Mouse (Mus musculus): ENCODE results near the gene Smyd3.
"Not testable (repeated sequence)": the region's sequence is repeated elsewhere in the genome, so short reads cannot be mapped to it uniquely, and the experiment has no call there.

The Smyd3 gene

DNA sequence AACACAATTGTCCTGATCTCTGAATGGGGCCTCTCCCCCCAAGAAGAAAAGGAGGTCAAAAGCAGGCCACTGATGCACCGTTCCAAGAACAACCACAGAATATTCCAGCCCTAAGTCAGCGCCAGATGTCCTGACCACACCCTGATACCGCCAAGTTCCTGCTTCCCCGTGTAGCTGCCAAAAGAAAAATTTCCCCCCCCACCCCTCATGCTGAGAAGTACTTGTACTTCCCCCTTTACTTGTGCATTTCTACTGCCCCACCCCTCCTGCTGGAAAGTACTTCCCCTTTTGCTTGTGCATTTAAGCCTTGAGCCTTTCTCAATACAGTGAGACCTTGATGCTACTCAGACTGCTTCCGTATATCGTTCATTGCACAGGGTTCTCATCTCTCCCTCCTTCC is 227.7 kb downstream of the Smyd3 start:
- DNase-seq (ENCODE audit: low read depth, low spot score) = not testable (repeated sequence)

DNA sequence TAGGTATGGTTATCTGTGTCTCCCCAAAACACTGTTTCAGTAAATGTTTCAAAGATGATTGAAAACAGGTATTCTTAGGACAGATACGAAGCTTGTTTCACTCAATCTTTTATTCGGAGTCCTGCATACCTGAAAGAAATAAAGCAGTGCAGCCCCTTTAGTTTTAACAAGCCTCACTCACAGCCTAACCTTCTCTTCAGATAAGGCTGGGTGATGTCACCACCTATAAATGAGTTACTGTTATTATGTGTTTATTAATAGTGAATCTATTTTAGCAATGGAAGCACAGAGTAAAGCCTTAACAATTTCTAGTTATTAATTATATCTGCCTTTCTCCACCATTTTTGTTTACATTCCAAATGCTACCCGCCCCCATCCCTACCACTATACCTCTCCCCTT is 228.1 kb downstream of the Smyd3 start:
- no peak for DNase-seq (ENCODE audit: low read depth, low spot score)

DNA sequence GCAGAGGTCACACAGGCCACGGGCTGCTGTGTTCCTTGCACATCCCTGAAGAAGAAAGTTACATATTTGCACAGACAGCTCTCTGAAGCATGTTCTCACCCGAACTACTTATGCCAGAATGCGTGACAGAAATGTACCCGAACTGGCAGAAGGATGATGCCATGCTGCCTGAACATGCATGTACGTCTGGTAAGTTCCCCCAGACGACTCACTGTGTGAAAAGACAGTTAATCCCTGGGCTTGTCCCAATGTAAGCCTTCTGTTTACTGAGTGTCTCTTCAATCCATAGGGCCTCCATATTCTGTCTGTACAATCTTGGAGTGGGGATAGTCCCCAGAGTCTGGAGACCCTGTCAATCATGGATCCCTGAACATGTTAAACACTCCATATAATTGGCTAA is 231.1 kb downstream of the Smyd3 start:
- DNase-seq (ENCODE audit: low read depth, low spot score) = no peak

DNA sequence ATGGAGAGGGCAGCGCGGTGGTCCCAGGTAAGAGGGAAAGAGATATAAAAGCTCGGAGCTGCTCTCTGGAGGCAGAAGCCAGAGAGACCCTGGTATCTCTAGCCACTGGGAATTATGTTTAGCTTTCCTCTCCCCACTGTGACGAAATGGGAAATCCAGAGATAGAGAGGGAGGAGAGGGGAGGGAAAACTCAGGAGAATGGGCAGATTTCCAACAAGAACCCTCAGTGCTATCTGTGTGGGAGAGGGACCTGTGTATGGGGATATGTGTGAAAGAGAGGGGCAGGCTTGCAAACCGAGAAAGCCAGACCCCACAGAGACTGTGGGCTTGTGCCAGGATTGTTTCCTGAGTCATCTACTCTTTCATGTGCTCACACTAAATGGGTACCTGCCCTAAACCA is 235.0 kb downstream of the Smyd3 start:
- no peak for DNase-seq (ENCODE audit: low read depth, low spot score)

DNA sequence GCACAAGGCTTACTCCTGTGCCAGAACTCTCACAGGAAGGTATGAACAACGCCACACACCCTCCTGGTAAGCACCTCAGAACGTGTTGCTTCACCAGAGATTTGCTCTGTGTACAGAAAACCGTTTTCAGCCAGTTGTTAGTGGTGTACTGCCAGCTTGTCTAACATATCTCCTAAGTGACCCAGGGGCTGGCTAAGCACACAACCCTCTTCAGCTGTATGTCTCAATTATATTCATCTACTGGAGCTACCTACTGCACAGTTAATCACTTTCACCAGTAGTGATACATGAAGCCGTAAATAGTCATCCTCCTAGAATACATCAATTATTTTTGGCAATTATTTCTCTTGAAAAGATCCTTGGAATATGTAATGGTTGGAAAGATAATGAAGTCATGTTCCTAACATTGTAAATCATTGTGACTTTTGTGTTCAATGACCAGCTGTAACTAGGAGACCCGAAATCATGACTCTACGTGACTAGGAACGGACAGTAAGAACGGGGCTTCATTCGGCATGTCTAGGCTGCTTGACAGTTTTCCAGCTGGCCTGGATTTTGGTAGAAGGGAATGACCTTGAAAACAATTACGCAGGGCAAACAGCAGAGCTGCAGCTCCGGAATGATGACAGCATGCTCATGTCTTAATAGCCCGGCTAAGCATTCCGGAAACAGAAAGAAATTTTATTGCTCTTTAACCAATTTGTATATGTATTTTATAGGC is 236.3 kb downstream of the Smyd3 start:
- DNase-seq (ENCODE audit: low read depth, low spot score) = no peak

DNA sequence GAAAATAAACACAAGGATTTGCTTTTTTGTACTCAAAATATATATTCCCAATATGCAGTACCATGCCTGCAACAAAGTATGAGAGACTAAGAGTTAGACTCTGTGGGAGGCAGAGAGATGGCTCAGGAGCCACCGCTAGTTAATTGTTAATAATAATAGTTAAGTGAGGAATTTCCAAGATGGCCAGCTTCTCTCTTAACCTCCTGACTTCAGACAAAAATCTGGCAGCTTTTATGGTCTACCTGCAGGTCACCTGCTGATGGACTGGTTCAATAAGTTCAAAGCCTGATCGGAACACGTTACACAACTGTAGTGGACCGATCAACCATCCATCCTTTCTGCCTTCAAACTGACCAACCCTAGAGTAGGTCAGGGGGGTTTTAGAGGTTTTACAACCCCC is 238.7 kb downstream of the Smyd3 start:
- no peak for DNase-seq (ENCODE audit: low read depth, low spot score)

DNA sequence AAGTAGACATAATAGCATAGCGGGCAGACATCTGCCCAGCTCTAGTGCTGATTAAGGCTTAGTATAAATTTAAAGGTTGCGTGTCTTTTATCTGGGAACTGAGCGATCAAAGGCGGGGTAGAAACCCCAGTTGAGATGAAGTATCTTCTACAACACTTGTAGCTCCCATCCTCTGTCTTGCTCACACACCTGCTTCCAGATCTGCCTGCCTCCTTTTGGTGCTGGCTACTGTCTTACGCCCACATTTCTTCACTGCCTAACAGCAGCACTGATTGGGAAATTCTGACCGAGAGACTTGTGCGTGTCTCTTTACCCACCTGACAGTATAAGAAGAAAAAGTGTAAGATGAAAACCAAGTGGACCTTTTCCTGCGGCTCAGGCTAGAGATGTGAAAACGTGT is 240.5 kb downstream of the Smyd3 start:
- no peak for DNase-seq (ENCODE audit: low read depth, low spot score)

DNA sequence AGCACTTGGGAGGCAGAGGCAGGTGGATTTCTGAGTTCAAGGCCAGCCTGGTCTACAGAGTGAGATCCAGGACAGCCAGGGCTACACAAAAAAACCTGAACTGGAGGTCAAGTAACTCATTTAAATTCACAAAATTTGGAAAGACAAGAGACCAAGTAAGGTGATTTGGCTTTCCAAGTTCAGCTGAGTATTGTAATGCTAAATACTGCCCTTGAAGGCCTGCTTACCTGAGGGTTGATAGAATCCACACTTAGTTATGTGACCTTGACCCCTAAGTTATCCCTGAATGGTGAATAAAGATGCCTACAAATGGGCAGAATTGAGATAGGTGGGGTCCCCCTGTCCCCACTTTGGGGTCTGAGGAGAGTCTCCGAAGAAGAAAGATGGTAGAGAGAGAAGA is 241.0 kb downstream of the Smyd3 start:
- DNase-seq (ENCODE audit: low read depth, low spot score) = no peak

DNA sequence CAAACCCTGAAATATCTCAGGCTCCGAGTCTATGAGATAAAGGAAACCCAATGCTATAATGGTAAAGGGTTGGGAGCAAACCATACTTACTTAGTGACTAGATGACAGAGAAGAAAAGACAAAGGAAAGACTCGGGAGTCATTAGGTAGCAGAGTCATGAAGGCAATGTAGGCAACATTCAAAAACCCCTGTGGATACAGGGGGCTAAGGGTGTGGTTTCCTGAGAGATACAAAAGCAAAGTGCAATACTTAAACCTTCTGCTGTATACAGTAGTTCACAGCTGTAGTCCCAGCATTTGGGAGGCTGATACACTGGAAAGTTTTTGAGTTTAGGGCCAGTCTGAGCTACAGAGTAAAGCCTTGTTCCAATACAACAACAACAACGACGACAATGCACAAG is 244.9 kb downstream of the Smyd3 start:
- no peak for DNase-seq (ENCODE audit: low read depth, low spot score)

DNA sequence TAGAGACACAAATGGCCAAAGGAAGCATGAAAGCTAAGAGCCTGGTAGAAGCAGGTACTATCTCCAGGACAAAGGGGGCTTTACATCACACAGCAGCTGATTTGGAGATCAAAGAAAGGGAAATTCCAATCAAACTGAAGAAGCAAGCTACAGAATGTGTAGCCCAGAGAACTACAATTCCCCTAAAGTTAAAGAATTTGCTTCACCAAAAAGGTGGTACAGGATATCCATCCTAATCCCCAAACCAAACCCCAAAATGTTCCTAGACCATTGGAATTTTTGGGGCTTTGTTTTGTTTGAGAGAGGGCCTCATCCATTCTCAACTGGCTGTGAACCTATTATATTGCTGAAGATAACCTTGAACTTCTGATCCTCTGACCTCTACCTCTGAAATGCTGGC is 245.5 kb downstream of the Smyd3 start:
- no peak for DNase-seq (ENCODE audit: low read depth, low spot score)

DNA sequence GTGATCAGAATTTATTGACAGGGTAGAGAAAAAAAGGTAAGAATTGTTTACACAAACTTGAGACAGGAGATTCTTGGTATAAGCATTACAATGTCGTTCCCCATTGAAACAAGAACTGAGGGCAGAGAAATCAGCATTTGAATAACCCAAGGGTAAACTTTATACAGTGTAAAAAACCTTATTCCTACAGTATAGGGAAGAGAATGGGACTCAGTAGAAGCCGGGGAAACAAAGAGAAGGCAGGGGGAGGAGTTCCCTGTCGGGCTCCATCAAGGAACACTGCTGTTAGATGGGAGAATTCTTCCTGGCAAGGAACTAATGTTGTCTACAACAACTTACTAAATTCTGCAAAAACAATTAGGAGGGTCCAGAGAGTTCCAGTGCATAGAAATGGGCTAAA is 250.9 kb downstream of the Smyd3 start:
- no peak for DNase-seq (ENCODE audit: low read depth, low spot score)

DNA sequence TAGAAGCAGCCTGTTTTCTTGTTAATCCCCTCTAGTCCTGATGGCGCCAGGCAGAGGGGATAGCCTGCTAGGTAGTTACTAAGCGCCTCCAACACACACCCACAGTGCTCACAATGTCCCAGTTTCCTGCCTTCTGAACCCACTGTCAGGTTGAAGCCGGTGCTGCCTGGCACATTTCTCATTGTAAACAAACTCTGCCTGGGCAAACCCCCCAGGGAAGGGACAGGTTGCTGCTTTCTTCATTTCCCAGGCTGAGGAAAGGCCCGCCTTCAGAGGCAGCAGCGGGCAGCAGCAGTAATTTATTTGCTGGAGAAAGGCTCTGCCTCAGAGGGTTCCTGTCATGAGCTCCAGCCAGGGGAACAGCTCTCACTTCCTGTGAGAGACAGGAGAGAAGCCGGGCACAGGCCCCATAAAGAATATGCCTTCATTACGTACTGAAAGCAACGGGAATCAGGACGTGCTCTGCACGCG is 256.3 kb downstream of the Smyd3 start:
- no peak for DNase-seq (ENCODE audit: low read depth, low spot score)

DNA sequence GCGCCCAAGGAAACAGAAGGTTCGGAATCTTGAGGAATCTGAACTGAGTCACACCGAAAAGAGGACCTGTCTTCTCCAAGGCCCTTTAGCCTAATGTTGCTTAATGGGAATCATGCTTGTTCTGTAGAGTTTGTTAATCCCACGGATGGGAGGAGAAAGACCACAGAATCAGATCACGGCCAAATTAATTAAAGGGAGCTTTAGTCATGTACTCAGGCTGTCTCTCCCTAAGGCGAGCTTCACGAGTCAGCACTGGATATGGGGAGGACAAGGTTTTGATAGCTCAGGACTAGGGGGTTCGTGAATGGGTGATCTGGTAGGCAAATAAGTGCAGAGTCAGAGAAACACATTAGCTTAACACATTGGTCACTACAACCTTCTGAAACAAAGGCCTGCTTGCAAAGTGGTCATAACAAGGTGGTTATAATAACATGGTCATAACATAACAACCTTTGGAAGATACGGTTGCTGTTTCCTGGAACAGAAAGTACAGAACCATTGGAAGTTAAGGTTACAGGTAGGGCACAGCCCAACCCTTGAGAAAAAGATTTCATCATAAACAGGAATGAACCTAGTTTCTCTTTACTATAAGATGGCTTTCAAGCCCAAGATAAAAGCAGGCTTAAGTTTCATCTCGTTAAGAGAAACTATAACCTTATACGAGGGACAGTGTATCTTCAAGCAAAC is 261.9 kb downstream of the Smyd3 start:
- DNase-seq (ENCODE audit: low read depth, low spot score) = no peak

DNA sequence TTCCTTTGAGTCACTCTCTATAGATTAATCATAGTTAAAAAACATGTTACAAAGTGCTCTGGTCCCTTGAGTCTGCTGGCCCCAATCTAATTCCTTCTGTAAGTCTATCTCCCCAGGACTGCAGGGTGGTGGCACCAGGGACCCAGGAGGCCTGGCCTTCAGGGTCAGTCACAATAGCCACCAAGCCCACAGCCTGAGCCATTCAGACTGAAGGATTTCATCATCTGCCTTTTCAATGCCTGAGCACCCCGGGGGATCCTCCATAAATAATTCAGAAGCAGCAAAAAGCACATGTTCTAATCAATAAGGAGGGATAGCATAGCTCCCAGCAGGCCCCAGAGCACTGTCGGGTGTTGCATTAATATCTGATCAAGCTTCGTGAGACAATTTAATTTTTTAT is 263.3 kb downstream of the Smyd3 start:
- DNase-seq (ENCODE audit: low read depth, low spot score) = no peak

DNA sequence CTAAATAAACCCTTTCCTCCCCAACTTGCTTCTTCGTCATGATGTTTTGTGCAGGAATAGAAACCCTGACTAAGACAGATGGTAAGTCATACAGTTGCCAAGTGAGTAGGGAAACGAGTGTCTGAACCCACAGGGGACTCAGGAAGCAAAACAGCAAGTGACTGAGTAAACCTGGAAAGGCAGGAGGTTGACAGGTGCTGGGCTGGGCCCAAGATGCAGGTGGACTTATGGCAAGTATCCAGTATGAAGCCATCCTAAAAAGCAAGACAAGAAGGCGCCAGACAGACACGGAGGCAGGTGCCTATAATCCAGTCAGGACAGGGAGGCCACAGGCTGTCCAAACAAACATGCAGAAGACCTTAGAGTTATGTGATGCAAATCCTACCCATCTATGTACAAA is 265.2 kb downstream of the Smyd3 start:
- no peak for DNase-seq (ENCODE audit: low read depth, low spot score)

DNA sequence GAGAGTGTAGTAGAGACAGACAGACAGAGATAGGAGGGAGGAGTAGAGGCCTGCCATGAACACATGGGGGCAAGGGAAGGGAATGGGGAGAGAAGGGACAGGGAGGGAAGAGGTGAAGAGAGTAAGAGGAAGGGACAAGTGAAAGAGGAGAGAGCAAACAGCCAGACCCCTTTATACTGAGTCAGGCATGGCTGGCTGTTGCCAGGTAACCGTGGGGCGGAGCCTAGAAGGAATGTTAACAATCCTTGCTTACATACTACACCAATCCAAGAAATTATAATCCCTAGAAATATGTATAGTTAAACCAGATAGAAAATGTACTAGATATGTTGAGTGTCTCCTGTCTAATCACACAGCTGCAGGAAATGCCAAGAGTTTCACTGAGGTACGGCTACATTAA is 267.5 kb downstream of the Smyd3 start:
- DNase-seq (ENCODE audit: low read depth, low spot score) = peak; percentile 15

DNA sequence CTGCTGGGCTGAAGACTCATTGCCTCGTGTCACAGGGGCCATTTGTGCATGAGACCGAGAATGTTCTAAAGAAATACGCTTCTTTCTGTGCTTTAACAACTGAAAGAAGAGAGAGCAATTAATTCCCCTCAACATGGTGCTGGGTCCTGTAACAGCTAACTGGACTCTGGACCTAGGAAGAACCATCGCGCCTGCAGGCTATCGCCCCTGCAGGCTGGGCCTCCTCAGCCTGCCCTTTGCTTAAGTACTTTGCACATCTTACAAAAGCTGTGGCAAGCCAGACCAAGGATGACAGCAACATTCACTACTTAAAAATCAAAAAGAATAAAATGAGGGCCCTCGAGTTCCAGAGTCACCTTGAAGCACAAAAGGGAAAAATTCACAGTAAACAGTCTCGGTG is 274.3 kb downstream of the Smyd3 start:
- no peak for DNase-seq (ENCODE audit: low read depth, low spot score)

DNA sequence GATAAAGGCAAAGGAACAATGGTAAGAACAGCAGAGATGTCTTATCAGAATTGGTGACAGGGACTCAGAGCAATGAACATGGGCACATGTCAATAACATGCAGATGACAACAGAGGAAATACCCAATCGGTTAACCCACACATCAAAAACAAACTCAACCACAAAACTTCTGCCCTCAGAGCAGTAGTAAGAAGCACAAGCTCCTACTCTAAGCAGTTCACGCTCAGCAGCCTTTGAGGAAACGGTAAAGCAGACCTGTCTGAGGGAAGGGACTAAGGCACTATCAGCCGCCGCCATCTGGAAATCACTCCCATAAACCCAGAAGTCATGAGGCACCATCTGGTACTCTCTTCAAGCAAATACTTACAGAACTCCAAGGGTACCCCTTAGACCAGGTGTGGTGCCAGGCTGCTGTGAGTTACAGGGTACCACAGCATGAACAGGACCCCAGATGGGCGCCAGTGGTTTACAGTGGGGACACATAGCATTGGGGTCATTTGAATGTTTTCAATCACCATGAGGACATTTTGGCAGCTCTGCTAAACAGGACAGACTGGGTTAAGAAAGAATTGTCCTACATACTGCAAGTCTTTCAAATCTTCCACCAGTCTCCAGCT is 277.1 kb downstream of the Smyd3 start:
- DNase-seq (ENCODE audit: low read depth, low spot score) = no peak

DNA sequence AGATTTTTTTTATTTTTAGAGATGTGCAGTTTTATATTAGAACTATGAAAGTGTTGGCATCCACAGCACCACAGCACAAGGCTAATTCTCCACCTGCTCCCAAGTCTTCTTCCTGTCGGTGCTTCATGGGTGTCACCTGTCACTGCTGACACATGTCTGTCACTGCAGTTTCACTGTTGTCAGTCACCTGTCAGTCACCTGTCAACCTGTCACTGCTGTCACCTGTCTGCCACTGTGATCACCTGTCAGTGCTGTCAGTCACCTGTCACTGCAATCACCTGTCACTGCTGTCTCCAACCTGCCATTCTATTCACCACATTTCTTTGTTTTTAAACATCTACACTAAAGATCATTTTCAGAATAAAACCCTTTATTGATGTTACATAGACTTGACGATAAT is 279.2 kb downstream of the Smyd3 start:
- no peak for DNase-seq (ENCODE audit: low read depth, low spot score)

DNA sequence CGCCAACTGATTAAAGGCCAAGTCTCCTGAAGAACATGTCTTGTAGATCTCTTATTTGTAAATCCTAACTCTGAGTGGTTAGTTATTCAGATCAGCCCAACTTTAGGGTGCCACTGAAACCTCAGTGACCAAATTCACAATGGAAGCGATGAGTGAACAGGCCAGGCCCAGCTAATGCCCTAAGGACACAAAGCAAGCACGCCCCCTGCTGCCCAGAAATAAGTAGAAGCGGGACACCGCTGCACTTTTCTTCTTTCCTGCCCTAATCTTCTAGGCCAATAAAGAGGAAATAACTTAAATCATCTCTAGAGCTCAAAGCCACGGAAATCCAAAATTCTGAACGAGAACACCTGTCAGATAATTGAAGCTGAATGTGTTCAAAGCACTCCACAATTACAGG is 279.9 kb downstream of the Smyd3 start:
- DNase-seq (ENCODE audit: low read depth, low spot score) = peak; percentile 19

DNA sequence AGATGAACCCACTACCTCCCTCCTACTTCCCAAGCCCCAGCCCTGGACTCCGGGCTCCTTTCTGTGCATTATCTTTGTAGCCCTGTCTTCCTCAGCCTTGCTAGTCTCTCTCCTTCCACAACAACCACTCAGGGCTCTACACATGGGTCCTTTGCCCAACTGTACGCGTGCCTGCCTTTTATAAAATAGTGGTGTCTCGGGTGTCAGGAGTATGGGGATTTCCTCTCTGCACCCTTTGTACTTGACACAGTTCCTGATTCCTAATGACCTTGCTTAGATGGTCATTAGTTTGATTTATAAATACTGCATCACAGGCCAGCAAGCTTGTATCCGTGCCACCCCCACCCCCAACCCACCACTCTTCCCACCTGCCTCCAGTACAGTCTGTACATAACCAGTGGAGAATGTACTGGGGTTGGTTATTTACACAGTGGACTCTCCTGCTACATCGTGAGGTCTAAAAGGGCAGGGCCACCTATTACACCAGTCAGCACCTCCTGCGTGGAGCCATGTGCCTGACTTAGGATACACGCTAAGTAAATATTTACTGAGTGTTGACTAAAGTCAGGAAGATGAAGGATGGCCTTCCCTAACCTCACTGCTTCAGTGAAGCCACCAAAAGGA is 281.5 kb downstream of the Smyd3 start:
- no peak for DNase-seq (ENCODE audit: low read depth, low spot score)

DNA sequence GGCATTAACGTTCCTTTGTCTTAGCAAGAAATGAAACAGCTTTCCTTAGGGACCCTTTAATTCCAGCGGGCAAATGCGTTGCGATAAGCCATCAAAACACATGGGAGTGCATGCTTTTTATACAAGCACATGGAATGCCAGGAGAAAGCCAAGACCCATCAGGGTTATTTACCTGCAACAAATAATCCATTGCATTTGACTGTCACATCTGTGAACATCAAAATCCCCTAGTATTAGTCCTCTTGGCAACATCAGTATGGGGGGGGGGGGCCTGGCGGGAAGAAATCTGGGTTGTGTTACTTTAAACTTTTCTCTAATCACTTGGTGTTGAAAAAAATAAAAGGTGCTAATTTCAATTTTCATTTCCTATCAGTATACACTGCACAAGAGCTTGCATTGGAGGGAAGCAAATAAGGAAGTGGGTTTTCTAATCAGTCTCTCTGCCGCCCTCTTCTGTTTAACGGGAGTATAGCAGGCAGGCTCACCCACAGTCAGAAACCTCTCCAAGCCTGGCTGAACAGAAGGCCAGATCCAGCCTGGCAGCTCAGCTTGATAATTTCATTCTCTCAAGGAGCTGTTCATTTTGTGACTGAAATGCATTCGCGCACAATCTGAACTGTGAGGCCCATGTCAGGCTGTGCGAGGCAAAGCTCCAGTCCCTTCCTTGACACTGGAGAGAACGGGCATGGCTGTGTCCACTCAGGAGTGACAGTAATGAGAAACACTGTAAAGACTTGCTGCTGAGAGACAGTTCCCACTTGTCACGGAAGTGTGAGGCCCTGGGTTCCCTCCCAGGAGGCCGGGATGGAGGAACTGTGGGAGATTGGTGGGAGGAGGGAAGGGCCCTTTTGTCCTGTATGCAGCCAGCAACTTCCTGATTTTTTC is 285.8 kb downstream of the Smyd3 start:
- DNase-seq (ENCODE audit: low read depth, low spot score) = peak; percentile 90

Measured in 3T3-L1 (cell line).